Mouse (Mus musculus) stomach, embryonic 14.5 days (tissue): Measurements from ENCODE around the gene Ctnna3. TPM values are rescaled to one million over a fixed set of nuclear protein-coding genes. Genes with fewer than 3 reads are reported as not detected.
"Not testable (repeated sequence)": the region's sequence is repeated elsewhere in the genome, so short reads cannot be mapped to it uniquely, and the experiment has no call there.

ENCODE experiments used
- ATAC-seq: fragments of 200-750 bp; cut with Nextera tagmentation; 2 replicates; pipeline ENCODE4 v1.8.0; 2017; ENCODE audit warnings: low read depth, moderate TSS enrichment; ENCODE audit not compliant: insufficient number of reproducible peaks, insufficient read depth, low FRiP score
- H3K27ac ChIP-seq: fragments of 300-500 bp; sonication (generic); 2 replicates; pipeline ENCODE4 v1.5.1; 2014; ENCODE audit warnings: mild to moderate bottlenecking, low read length, moderate library complexity, mixed read lengths
- H3K27me3 ChIP-seq: fragments of 300-500 bp; sonication (generic); 2 replicates; pipeline ENCODE4 v1.6.1; 2014; ENCODE audit warnings: low read length, control low read depth, mixed read lengths; ENCODE audit not compliant: control insufficient read depth, insufficient read depth
- H3K36me3 ChIP-seq: fragments of 300-500 bp; sonication (generic); 2 replicates; pipeline ENCODE4 v1.6.1; 2014; ENCODE audit warnings: mild to moderate bottlenecking, control low read depth, low read length, moderate library complexity, mixed read lengths; ENCODE audit not compliant: control insufficient read depth, insufficient read depth
- H3K4me1 ChIP-seq: fragments of 300-500 bp; sonication (generic); 2 replicates; pipeline ENCODE4 v1.6.1; 2014; ENCODE audit warnings: low read length, control low read depth, mixed read lengths; ENCODE audit not compliant: control insufficient read depth, insufficient read depth
- H3K4me2 ChIP-seq: fragments of 300-500 bp; sonication (generic); replicated peaks from 2 replicates; pipeline ENCODE4 v1.6.1; 2014; ENCODE audit warnings: low read depth, low read length, control low read depth
- H3K4me3 ChIP-seq: fragments of 300-500 bp; sonication (generic); 2 replicates; pipeline ENCODE4 v1.5.1; 2014; ENCODE audit warnings: low read depth, low read length, control low read depth
- H3K9ac ChIP-seq: fragments of 300-500 bp; sonication (generic); replicated peaks from 2 replicates; pipeline ENCODE4 v1.6.1; 2014; ENCODE audit warnings: low read depth, mild to moderate bottlenecking, control low read depth, low read length, moderate library complexity, mixed read lengths
- H3K9me3 ChIP-seq: fragments of 300-500 bp; sonication (generic); 2 replicates; pipeline ENCODE4 v1.6.1; 2016; ENCODE audit warnings: low read depth, low read length, control low read depth; ENCODE audit not compliant: control insufficient read depth
- WGBS: fragments of 180-500 bp; shearing (Covaris S2); extraction: QIAGEN DNeasy Blood & Tissue Kit; methylation state at CpG from one replicate; pipeline ENCODE4 v1.1.7; 2014; 5-methylcytosine and 5-hydroxymethylcytosine counted together
- polyA plus RNA-seq: library from polyadenylated mRNA; unstranded; fragments of >200 nt; fragmentation: Nextera tagmentation; extraction: Ambion mirVana; gene quantifications from 2 replicates; pipeline ENCODE4 v1.2.1, GENCODE M21; 2014

Ctnna3 gene
- polyA plus RNA-seq: 0.78 and 0.83 TPM in 2 replicates

GRCm38 (mm10) chr10:63429785-63430305 lies at the start of gene Ctnna3:
Ctnna3 (plus strand) TSS chr10:63430098.
- no peaks in the 10 kb centered on the region for H3K4me1 ChIP-seq
- under 1% methylated on average over 55 of the region's 55 CpGs for WGBS
- peak within 1 kb of the TSS; percentile 48 for H3K27ac ChIP-seq
- H3K27me3 ChIP-seq: no peaks in the 10 kb centered on the region
- H3K9me3 ChIP-seq: no peaks in the 10 kb centered on the region
- H3K36me3 ChIP-seq: no peaks in the 10 kb centered on the region
- peak; percentile 95 for ATAC-seq
- H3K4me3 ChIP-seq: peak within 1 kb of the TSS; percentile 54
- H3K4me2 ChIP-seq: peak within 1 kb of the TSS; percentile 53
- H3K9ac ChIP-seq: peak within 1 kb of the TSS; percentile 11

GRCm38 (mm10) chr10:63381498-63382280 lies 48.2 kb upstream of the Ctnna3 start, which contains the start of gene Sirt1:
Sirt1 (minus strand) TSS chr10:63381704.
- H3K4me1 ChIP-seq: peaks cover 5% of the 10 kb centered on the region; the same call in 1 of the 2 replicates
- WGBS: 6% methylated on average over 24 of the region's 24 CpGs
- no peak for ATAC-seq
- H3K27ac ChIP-seq: no peak within 1 kb of the TSS
- H3K36me3 ChIP-seq: no peaks in the 10 kb centered on the region
- H3K4me3 ChIP-seq: peak within 1 kb of the TSS; percentile 39
- H3K9me3 ChIP-seq: no peaks in the 10 kb centered on the region
- peak within 1 kb of the TSS; percentile 18 for H3K9ac ChIP-seq
- H3K27me3 ChIP-seq: 0 out of 2 replicates have a peak, but pooled peaks cover 2% of the 10 kb centered on the region
- H3K4me2 ChIP-seq: peak within 1 kb of the TSS; percentile 55

GRCm38 (mm10) chr10:63382372-63383279 lies 47.3 kb upstream of the Ctnna3 start, which contains the start of gene Dnajc12:
Dnajc12 (plus strand) TSS chr10:63382443.
- H3K4me1 ChIP-seq: peaks cover 5% of the 10 kb centered on the region; the same call in 1 of the 2 replicates
- H3K4me2 ChIP-seq: peak within 1 kb of the TSS; percentile 55
- peak within 1 kb of the TSS; percentile 18 for H3K9ac ChIP-seq
- WGBS: under 1% methylated on average over 28 of the region's 28 CpGs
- no peaks in the 10 kb centered on the region for H3K9me3 ChIP-seq
- H3K4me3 ChIP-seq: peak within 1 kb of the TSS; percentile 39
- no peak within 1 kb of the TSS for H3K27ac ChIP-seq
- no peaks in the 10 kb centered on the region for H3K36me3 ChIP-seq
- peak; percentile 90 for ATAC-seq
- H3K27me3 ChIP-seq: 0 out of 2 replicates have a peak, but pooled peaks cover 2% of the 10 kb centered on the region

- not testable (repeated sequence) for H3K9me3 ChIP-seq, H3K9ac ChIP-seq, H3K4me1 ChIP-seq, H3K27me3 ChIP-seq, H3K27ac ChIP-seq, H3K36me3 ChIP-seq, ATAC-seq
- peak overlapping the region; percentile 67 for H3K4me2 ChIP-seq
- 19% methylated on average over 5 of the region's 5 CpGs for WGBS
- peak overlapping the region; percentile 43 for H3K4me3 ChIP-seq
These were observed 44.0 kb upstream of the Ctnna3 start for GRCm38 (mm10) chr10:63385897-63386296.

- no peaks in the 10 kb centered on the region for H3K27me3 ChIP-seq
- peak overlapping the region; percentile 67 for H3K4me2 ChIP-seq
- H3K27ac ChIP-seq: no peak overlapping the region
- no peaks in the 10 kb centered on the region for H3K36me3 ChIP-seq
- peak overlapping the region; percentile 28; the same call in 1 of the 2 replicates for H3K9ac ChIP-seq
- under 1% methylated on average over 19 of the region's 19 CpGs for WGBS
- H3K4me1 ChIP-seq: peaks cover 3% of the 10 kb centered on the region; the same call in 1 of the 2 replicates
- H3K9me3 ChIP-seq: no peaks in the 10 kb centered on the region
- peak; percentile 84 for ATAC-seq
- H3K4me3 ChIP-seq: peak overlapping the region; percentile 43
These were observed 43.5 kb upstream of the Ctnna3 start for GRCm38 (mm10) chr10:63386444-63386843.

GRCm38 (mm10) chr10:63386991-63387390 lies 42.9 kb upstream of the Ctnna3 start:
- no peak overlapping the region for H3K27ac ChIP-seq

GRCm38 (mm10) chr10:63388948-63389347 lies 41.0 kb upstream of the Ctnna3 start:
- Histone ChIP-seq H3K4me1 (no peaks in the 10 kb centered on the region), H3K4me2 (no peak overlapping the region), H3K36me3 (no peaks in the 10 kb centered on the region), H3K4me3 (no peak overlapping the region), H3K9me3 (no peaks in the 10 kb centered on the region), H3K27ac (no peak overlapping the region), H3K9ac (no peak overlapping the region), H3K27me3 (no peaks in the 10 kb centered on the region)
- WGBS: 63% methylated on average over 4 of the region's 4 CpGs
- ATAC-seq: no peak

More at GRCm38 (mm10) chr10:63386991-63387390, 42.9 kb upstream of the Ctnna3 start:
- H3K4me3 ChIP-seq: peak overlapping the region; percentile 43
- no peaks in the 10 kb centered on the region for H3K4me1 ChIP-seq
- ATAC-seq: no peak
- 2% methylated on average over 10 of the region's 10 CpGs for WGBS
- H3K4me2 ChIP-seq: peak overlapping the region; percentile 67
- H3K9me3 ChIP-seq: no peaks in the 10 kb centered on the region
- H3K27me3 ChIP-seq: no peaks in the 10 kb centered on the region
- no peaks in the 10 kb centered on the region for H3K36me3 ChIP-seq
- peak overlapping the region; percentile 28; the same call in 1 of the 2 replicates for H3K9ac ChIP-seq

GRCm38 (mm10) chr10:63396963-63397362 lies 32.9 kb upstream of the Ctnna3 start:
- no peaks in the 10 kb centered on the region for H3K4me1 ChIP-seq
- no peak overlapping the region for H3K9ac ChIP-seq
- no peak overlapping the region for H3K4me3 ChIP-seq
- WGBS: 89% methylated on average over 10 of the region's 10 CpGs
- H3K4me2 ChIP-seq: no peak overlapping the region
- H3K9me3 ChIP-seq: no peaks in the 10 kb centered on the region
- H3K27ac ChIP-seq: no peak overlapping the region
- no peaks in the 10 kb centered on the region for H3K36me3 ChIP-seq
- ATAC-seq: no peak
- H3K27me3 ChIP-seq: no peaks in the 10 kb centered on the region
